In the genomic region with DNA sequence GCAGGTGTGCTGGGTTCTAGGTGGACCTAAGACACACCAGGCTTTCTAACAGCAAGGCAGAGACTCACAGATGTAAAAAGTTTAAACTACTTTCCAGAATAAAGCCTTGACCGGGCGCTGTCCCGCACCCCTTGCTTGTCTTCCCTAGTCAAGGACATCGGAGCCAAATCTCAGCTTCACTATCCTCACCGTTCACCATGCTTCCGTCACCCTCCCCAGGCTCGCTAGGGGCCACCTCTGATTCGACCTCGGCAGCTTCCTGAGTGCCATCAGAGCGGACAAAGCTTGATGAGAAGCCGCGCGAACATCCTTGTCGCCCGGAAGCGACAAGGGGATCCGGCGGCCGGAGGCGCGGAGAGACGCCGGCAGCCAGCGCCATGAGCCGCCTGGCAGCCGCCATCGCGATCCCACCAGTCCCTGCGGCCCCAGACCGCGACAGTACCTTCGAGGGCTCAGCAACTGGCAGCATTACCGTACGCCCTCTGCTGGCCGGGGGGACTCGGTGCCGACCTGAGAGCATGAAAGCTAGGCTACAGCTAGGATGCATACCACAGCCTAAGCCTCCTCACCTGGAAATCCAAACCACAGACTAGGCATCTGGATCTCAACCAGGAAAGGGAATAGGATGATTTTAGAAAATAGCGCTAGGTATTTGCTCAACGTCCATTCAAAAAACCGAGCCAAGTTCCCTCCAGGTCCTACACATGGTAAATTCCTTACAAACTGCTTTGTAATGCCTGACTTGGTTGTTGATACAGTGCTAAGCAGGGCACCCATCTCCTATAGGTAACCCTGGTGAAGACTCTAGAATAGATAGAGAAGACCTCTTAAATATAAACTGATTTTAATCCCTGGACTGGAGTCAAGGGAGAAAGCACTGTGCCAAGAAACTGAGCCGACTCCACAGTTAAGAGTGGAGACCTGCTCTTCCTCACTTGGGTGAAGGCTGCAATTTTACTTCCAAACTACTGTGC, we compare ENCODE assay signal across 8 mouse cellular contexts. TPM values are rescaled to one million over a fixed set of nuclear protein-coding genes. Genes with fewer than 3 reads are reported as not detected.
DNase-seq lines count a peak whose midpoint lies in the region; ATAC-seq and TF ChIP-seq lines count a peak whose summit lies in the region.

No protein-coding gene starts in this region.

- H3K4me3 ChIP-seq in cortical plate, adult 2 months (ENCODE audit: insufficient read depth, low read length), result peak overlapping the region; percentile 67

- ATAC-seq in activated CD4-positive, CD25-positive, alpha-beta regulatory T cell, adult 4 months, result peak; percentile 97
- ATAC-seq in megakaryocyte progenitor cell, adult 5-6 weeks (replicated peaks; ENCODE audit: poor library complexity), result peak; percentile 100

- TF ChIP-seq CTCF in cortical plate, adult 2 months (IDR thresholded peaks at IDR 0.05; ENCODE audit: extremely low read depth, insufficient read depth, low read length), result peak; percentile 87

- no peak overlapping the region for H3K27ac ChIP-seq in cortical plate, adult 2 months (ENCODE audit: insufficient read depth, low read length)

- peak; percentile 75 to 83 for DNase-seq in gastrocnemius, adult 8-10 months (ENCODE audit: low spot score in 2 of 2)
- peak; percentile 94 for DNase-seq in induced T-regulatory cell, adult 2 months (ENCODE audit: low read depth)
- DNase-seq in left cerebral cortex, adult 9 months (ENCODE audit: low spot score in 2 of 2), result peak; percentile 59 to 93
- DNase-seq in right cerebral cortex, postnatal 14 days, result peak; percentile 97
- DNase-seq in urinary bladder, postnatal 36 days (ENCODE audit: low spot score in 2 of 2), result peak; percentile 88 to 92

- TF ChIP-seq POLR2A in cortical plate, adult 2 months (IDR thresholded peaks at IDR 0.05; ENCODE audit: extremely low read depth, insufficient read depth, low read length), result no peak

- no peaks in the 10 kb centered on the region for H3K4me1 ChIP-seq in cortical plate, adult 2 months (ENCODE audit: control insufficient read depth, insufficient read depth, low read length)

RNA-seq across cellular contexts. Expression of gene Smarcc1, which starts 16.6 kb away (rescaled TPM):
- polyA plus RNA-seq in activated CD4-positive, CD25-positive, alpha-beta regulatory T cell, adult 4 months (2017; shearing (Covaris generic)), result 10 to 100 TPM; 30.7 to 34.5 TPM
- 30.7 and 31.9 TPM in 2 replicates for polyA plus RNA-seq in cortical plate, adult 2 months (2012; rRNA removed)
- total RNA-seq in gastrocnemius, adult 8-10 months (2022), result 10 to 100 TPM; 22.0 to 27.2 (median 26.3) TPM
- total RNA-seq in megakaryocyte progenitor cell, adult 5-6 weeks (2015), result 113 and 117 TPM in 2 replicates
- total RNA-seq in megakaryocyte progenitor cell, adult 5-6 weeks (2017), result 62.3 and 78.3 TPM in 2 replicates

RNA-seq across cellular contexts. Expression of gene Dhx30, which starts 16.7 kb away (rescaled TPM):
- polyA plus RNA-seq in activated CD4-positive, CD25-positive, alpha-beta regulatory T cell, adult 4 months (2017; shearing (Covaris generic)), result 10 to 100 TPM; 74.5 to 77.7 TPM
- polyA plus RNA-seq in cortical plate, adult 2 months (2012; rRNA removed), result 144 and 166 TPM in 2 replicates
- total RNA-seq in gastrocnemius, adult 8-10 months (2022), result 10 to 100 TPM; 25.4 to 39.5 (median 35.1) TPM
- total RNA-seq in megakaryocyte progenitor cell, adult 5-6 weeks (2015), result 56.3 and 69.5 TPM in 2 replicates
- total RNA-seq in megakaryocyte progenitor cell, adult 5-6 weeks (2017), result 45.0 and 69.6 TPM in 2 replicates
